Mouse (Mus musculus) G1E-ER4 (cell line): Measurements from ENCODE around the gene Ralb. TPM values are rescaled to one million over a fixed set of nuclear protein-coding genes. Genes with fewer than 3 reads are reported as not detected.

ENCODE experiments used
- GATA1 ChIP-seq: IDR thresholded peaks from one replicate; pipeline ENCODE4 v1.8.0; 2012; ENCODE audit warnings: low read length, inconsistent platforms
- polyA plus RNA-seq: library from polyadenylated mRNA; stranded (reverse); fragments of >175 nt; gene quantifications from 2 replicates; pipeline ENCODE4 v1.2.3, GENCODE M21; 2012

Ralb gene
- polyA plus RNA-seq, 1 experiment = 55.2 TPM

DNA sequence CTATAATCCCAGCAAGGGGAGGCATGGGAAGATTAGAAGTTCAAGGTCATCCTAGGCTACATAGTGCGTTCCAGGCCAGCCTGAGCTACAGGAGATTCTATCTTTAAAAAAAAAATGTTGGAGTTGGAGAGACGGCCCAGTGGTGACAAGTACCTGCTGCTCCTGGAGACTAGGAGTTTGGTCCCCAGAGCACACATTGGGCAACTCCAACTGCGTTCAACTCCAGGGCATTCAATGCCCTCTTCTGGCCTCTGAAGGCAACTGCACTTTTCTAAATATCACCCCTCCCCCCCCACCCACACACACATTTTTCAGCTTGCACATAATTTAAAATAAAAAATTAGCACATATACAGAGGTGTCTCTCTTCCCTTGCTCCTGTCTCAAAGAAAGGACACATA lies 21.7 kb downstream of the Ralb start:
- no peak for TF ChIP-seq GATA1

DNA sequence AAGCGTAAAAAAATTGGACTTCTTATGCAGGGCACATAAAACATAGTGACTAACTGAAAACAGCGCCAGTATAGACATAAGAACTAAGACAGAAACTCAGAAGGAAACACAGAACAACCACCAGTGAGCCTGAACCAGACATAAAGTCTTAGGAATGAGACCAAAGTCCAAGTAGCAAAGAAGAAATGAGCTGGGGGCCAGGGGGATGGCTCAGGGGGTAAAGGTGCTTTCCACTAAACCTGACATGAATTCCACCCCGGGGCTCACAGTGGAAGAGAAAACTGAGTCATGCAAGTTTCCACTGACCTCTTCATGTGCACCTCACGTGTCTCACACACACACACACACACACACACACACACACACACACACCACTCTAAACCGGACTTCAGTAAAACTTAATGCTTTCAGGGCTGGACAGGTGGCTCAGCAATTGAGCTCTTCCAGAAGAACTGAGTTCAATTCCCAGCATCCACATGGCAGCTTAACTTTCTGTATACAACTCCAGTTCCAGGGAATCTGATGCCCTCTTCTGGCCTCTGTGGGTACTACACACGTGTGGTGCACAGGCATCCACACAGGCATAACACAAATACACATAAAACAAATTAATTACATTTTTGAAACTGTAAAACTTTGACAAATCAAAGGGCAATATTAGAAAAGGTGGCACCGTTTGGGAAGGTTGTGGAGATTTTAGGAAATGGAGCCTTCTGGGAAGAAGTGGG lies 23.2 kb downstream of the Ralb start:
- TF ChIP-seq GATA1 = no peak

DNA sequence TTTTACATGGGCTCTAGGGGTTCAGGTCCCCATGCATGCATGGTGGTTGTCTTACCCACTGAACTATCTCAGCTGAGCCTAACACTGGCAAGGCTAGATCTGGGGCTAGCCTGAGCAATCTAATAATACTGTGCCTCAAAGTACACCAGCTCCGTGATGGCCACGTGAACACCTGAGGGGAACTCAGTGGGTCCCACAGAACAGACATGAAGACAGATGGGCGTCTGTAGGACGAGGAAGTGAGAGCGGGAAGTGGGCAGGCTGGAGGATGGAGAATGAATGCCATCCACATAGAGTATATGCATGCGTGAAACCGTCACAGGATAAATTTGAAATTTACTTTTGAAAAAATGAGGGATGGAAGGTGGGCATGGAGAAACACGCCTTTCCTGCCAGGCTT lies 23.9 kb downstream of the Ralb start:
- no peak for TF ChIP-seq GATA1

DNA sequence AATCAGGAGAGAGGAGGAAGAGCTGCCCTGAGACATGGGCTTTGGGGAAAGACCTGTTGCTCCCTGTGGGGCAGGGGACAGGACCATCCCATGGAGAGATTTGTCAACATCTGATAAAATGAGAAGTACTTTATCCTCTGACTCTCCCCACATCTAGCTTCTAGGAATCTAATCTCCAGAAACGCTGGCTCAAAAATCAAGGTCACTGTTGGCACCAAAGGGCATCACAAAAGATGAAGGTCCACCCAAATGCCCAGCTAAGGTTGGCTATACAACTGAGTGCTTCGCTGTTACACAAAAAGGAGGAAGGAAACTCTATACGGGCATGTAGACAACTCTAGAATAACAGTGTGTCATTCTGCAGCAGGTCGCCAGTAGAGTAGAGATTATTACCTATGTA lies 25.0 kb downstream of the Ralb start:
- TF ChIP-seq GATA1 = no peak

DNA sequence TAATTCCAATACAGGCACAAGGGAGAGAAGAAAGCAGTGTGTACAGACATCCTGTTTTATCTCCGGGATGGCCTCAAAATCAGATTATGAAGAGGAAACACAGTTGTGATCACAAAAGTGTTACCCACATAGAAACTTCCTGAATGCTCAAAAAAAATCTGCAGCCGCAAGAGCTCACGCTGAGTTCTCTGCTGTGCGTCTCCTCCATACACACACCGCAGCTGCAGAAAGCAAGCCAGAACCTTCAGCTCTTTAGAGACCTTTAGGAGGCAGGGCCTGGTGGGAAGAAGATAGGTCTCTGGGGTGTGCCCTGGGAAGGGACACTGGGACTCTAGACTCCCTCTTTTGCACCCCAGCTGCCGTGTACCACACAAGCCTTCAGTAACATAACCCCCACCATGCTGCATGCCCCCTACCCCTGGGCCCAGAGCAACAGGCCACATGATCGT lies 27.7 kb downstream of the Ralb start:
- peak; percentile 19 for TF ChIP-seq GATA1

DNA sequence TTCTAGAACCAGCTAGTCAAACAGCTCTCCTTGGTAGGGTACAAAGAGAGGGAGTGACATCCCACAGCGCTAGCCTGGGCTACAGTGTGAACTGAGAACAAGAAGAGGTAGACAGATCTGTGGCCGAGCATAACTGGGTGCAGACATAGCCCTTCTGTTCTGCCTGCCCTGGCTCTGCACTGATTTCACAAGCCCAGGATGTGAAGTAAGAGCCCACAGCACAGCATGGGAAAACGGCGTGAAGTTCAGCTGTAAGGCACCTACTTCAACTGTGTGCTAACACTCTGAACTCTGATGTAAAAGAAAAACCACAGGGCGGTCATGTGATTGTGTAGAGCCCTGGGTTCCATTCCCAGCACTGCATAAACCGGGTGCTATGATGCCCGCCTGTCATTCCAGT lies 29.9 kb downstream of the Ralb start:
- no peak for TF ChIP-seq GATA1

DNA sequence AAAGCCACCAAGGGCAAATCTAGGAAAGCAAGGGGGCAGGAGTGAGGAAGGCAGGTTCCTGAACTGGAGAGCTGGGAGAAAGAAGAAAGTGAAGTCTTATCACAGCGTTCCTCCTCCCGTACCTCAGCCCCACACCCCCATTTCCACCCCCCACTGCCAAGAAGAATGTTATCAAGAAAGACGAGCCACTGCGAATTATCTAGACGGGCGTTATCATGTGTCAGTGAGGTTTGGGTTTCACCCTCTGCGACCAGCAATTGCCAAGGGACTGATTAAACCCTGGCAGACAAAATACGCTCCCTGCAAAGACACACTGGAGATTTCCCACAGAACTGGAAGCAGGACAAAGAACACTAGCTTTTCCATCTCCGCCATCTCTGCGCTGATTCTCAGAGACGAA lies 31.9 kb downstream of the Ralb start:
- TF ChIP-seq GATA1 = peak; percentile 76

DNA sequence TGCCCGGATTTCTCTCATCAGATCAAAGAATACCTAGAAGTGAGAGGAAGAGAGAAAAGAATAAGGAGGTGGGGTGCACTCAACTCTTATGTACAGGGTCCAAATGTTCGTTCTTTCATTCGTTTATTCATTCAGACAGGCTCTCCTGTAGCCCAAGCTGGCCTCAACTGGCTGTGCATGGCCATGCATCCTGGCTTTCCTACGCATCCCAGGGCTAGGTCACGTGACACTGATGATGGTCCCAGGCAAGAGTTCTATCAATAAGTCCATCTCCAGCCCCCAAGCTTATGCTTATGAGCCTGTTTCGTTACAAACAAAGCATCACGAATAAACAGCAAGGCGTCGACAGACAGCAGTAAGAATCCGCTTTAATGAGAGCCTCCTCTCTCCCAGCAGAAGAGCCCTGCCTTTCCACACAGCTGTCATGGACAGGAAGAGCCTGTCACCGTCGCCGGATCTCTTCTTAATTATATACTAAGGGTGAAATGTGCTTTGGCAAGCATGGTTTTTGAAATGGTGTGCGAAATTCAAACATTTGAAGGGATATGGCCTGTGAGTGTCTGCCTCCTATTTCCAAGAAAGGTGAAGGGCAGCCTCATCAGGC lies 32.7 kb downstream of the Ralb start:
- no peak for TF ChIP-seq GATA1

DNA sequence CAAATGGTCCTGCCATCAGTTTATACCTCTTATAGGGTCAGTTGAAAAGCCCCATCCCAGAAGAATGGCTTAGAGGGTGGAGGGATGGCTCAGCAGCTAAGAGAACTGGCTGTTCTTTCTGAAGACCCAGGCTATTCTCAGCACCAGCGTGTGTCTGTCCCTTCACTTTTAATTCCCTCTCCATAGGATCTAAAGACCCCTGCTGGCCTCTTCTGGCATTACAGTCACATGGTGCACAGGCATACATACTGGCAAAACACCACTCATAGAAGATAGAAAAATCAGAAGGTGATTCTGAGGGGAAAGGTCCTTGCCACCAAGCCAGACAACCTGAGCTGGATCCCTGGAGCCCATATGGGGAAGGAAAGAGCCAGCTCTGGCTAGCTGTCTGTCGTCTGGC lies 41.2 kb downstream of the Ralb start:
- TF ChIP-seq GATA1 = no peak

DNA sequence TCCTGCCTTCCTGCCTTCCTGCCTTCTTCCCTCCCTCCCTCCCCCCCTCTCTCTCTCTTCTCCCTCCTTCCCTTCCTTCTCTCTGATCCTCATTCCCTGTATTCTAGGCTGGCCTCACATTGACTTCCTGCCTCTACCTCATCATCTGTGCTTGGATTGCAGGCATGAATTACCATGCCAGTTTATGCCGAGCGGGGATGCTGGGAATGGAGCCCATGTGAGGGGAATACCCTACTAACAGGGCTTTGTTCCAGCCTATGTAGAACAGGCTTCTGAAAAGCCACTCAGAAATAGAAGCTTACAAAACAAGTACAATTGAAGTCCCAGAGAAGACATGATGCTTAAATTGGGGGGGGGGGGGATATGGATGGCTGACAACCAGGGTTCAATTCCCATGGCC lies 44.5 kb downstream of the Ralb start:
- TF ChIP-seq GATA1 = no peak

DNA sequence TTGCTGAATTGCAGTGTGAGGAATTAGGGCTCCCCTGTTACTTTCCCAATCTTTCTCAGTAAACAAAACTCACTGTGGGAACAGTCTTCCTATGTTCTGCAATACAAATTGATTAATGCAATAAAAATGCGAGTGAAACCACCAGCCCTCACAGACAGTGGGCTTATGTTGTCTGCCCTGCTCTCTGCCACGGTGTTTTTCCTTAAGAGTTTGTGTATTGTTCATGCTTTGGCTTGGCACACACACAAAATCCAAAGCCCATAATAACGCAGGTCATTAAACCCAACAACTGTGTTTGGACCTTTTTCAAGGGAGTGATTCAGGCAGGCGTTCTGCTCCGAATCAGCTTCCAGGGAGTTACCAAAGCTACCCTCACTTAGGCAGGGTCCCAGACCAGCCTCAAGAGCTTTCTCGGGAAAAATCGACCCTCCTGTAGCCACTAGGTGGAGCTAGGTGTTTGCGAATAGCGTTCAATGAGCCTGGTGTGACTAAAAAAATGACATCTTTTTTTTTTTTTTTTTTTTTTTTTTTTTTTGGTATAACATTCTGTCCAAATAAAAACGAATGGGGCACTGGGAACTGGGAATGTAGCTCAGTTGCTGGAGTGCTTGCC lies 46.5 kb downstream of the Ralb start:
- TF ChIP-seq GATA1 = no peak

DNA sequence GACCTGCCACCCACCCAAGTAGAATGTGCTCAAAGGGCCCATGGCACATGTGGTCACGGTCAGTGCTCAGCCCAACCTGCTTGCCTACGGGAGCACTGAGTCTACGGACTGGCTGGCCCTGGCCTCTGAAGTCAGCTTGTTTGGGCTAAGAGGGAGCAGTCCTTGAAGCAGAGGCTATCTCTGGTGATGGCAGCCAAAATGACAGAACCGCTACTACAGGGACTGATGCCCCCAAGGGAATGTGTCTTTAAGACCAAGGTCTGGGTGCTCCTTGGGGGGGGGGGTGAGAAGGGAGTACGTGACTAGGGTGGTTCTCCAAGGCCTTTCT lies 47.1 kb downstream of the Ralb start:
- TF ChIP-seq GATA1 = no peak

DNA sequence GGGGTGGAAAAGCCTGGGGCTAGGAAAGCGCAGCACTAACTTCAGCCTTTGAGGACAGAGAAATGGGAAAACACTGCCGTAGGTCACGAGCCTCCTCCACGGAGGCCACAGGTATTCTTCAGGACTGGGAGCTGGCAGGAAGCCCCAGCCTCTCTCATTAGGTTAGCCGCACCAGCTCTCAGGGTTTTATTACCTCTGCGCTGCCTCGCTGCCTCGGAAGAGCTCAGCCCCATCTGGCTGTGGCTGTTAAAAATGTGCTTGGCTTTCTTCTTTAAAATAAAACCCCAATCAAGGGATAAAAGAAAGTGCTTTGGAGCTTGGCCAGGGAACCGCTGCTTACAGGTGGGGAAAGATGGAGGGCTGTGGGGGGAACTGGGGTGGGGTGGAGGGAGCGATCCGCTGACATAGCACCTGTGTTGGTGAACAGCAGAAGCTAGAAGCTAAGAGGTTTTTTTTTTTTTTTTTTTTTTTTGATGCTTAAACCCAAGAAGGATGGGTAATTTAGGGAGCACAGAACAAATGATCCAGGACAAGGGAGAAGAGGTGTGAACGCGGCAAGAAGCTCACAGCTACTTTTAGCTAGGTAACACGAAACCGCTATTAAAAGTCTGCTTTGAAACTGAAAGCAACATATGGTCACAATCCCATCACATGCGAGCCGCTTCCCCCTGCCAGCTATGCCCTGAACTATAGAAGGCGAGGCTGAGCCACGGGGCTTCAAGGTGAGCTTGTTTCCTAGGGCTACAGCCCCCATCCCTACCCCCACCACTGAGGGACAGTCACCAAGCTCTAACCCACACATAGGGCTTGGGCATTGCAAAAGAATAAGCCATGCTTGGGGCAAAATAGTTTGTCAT lies 47.7 kb downstream of the Ralb start:
- TF ChIP-seq GATA1 = no peak

DNA sequence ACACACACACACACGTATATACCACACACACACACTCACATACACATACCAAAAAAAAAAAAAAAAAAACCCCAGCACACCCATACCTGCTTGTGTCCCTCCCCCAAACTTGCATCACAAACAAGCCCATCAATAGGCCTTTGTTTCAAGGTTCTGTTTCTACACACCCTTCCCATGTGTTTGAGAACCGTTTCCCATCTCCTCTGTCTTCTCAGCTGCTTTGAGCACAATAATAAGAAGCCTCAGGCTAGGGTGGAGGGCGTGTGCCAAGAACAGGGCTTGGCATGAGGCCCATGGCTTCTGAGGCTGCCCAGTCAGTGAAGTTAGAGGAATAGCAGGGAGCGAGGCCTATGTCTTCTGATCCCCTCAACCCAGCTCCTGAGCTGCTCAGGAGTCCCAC lies 50.9 kb downstream of the Ralb start:
- no peak for TF ChIP-seq GATA1

DNA sequence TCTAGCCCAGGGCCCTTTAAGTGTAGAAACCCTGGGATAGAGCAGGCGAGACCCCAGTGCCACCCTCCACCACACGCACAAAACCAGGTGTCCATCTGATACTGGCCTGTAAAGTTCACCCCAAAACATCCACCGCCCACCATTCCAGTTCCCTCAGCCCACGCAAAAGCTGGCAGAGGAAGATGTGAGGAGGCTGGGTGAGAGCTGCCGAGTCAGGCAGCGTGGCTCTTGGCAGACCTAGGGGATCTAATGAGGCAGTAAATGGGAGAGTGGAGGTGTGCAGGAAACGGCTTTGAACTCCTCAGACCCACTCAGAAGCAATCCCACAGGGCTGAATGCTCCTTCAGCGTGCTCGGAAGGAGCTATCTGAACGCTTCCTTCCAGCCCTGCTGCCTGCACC lies 53.2 kb downstream of the Ralb start:
- no peak for TF ChIP-seq GATA1
